Mouse (Mus musculus) kidney, postnatal 25 days (tissue): Measurements from ENCODE around the gene Celf5.

ENCODE experiments used
- DNase-seq, 2 experiments: peaks; one replicate each; pipeline ENCODE4 v3.0.0; 2021; ENCODE audit warnings: mixed read lengths in 2 of 2

Celf5 gene

GRCm38 (mm10) chr10:81470454-81470853 is 12.1 kb downstream of the Celf5 start:
- peak in 1 of 2 experiments; percentile 38 for DNase-seq

- DNase-seq: peak in 1 of 2 experiments; percentile 27
Measured at GRCm38 (mm10) chr10:81469253-81469652, 13.3 kb downstream of the Celf5 start.

DNA sequence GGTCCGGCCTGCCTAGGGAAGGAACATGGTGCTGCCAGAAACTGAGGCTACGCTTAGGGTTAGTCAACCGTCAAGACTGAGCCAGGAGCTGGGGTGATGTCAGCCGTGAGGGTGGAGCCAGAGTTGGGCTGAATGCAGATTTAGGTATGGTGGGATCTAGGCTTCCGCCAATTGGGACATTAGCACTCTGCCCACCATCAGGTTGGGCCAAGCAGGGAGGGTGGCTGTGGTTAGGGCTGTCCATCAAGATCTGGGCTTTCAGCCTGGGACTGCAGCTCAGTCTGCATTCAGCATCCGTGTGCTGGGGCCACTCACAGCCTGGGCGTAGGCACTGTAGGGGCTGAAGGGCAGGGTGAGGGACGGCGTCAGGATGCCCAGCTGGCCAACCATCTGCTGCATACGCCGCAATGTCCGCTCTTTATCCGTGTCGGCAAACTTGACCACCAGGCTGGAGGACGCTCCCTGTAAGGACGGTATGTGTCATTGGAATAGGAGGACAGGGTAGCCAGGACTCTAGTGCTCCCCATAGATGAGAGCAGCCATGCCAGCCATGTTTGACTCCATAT is 14.8 kb downstream of the Celf5 start:
- DNase-seq: peak in 1 of 2 experiments; percentile 29

- DNase-seq: peak in 1 of 2 experiments; percentile 26
Measured at GRCm38 (mm10) chr10:81466881-81467280, 15.6 kb downstream of the Celf5 start.

DNA sequence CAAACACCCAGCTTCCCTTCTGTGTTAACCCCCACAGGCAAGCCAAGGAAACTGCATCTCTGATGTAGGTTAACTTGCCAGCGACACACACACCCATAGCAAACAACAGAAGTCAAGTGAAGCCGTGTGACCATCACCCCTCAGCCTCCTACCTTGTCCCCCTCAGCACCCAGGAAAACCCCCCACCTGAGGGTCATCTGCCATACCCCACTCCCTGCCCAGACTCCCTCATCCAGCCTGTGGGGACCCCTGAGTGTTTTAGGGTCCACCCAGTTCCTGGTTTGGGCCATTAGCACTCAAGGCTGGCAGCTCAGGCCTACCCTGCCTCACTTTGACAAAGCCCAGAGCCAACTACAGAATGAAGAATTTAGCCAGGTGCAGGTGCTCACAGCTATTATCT is 16.4 kb downstream of the Celf5 start:
- peak in 1 of 2 experiments; percentile 31 for DNase-seq

DNA sequence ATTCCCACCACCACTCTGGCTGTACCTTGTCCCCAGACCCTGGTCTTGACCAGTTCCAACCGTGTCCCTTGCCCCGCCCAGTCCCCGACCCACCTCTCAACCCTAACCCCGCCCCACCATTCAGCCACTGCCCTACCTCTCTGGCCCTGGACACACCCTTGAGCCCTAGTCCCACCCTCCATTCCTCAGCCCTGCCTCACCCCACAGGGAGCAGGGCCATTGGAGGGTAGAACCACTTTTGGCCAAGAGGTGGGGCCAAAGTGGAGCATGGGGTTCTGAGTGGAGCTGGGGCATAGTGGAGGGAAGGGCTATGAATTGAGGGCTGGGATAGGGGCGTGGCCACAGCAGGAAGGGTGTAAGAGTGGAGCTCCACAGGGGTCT is 17.3 kb downstream of the Celf5 start:
- peak in 1 of 2 experiments; percentile 33 for DNase-seq

DNA sequence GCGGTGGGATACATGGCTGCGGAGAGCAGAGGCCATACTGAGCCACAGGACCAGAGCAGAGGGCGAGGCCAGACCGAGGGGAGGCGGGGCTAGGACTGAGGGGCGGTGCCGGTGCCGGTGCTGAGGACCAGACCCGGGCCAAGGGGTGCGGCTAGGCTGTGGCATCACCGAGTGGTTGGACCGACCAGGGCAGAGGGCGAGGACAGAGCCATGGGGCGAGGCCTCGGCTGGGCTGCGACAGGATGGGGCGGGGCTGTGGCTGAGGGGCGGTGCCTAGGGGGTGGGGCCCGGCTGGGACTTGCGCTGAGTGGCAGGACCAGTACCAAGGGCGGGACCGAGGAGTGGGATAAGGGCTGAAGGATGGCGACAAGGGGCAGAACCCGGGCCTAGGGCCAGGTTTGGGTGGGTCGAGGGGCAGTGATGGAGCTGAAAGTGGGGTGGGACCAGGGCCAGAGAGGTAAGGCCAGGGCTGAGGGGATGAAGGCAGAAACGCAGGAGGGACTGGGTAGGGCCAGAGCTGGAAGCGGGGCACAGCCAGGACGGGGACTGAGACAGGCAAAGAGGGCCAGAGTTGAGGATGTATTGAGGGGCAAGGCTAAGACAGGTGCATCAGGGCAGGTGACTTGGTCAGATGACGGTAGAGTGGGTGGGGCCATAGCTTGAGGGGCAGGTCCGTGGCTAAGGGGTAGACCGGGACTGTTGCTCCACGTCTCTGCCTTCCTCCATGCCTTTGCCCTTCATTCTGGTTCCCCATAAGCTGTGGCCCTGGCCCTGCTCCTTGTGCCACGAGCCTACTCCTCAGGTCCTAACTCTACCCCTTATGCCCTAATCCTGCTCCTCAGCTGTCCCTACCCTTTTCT is 17.9 kb downstream of the Celf5 start:
- DNase-seq: peak; percentile 41 to 78

GRCm38 (mm10) chr10:81463531-81463930 is 19.0 kb downstream of the Celf5 start:
- DNase-seq: peak in 1 of 2 experiments; percentile 23

DNA sequence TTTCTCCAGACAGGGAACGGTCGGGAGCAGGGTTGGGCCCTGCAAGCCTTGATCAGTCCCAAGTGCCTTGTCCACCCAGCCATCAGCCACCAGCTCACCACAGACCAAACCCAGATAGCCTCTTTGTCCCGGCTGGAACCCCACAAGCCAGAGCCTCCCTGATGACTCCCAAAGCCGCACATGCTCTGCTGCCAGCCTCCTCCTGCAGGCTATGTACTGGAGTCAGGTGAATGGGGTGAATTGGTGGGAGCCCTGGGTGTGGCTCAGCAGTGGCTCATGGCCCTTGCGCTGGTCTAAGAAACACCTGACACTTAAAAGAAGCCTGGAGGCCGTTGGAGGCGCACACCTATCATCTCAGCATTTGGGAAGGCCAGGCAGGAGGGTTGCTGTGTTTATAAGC is 19.6 kb downstream of the Celf5 start:
- no peak for DNase-seq

DNA sequence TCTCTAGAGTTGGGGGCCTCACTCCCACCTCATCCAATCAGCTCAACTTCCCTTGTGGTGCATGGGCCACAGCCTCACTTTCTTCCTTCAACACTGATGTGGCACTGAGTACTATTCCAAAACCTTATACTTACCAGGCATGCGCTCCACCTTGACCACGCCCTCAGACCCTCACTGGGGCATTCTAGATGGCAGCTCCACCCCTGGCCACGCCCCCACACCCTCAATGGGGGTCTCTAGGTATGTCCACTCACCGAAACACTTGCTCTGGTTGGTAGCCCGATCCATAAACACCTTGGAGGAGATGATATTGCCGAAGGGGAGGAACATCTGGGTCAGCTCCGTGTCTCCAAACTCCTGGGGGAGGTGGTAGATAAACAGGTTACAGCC is 20.1 kb downstream of the Celf5 start:
- peak in 1 of 2 experiments; percentile 30 for DNase-seq

- peak in 1 of 2 experiments; percentile 37 for DNase-seq
Measured at GRCm38 (mm10) chr10:81461673-81462414, 20.7 kb downstream of the Celf5 start.

DNA sequence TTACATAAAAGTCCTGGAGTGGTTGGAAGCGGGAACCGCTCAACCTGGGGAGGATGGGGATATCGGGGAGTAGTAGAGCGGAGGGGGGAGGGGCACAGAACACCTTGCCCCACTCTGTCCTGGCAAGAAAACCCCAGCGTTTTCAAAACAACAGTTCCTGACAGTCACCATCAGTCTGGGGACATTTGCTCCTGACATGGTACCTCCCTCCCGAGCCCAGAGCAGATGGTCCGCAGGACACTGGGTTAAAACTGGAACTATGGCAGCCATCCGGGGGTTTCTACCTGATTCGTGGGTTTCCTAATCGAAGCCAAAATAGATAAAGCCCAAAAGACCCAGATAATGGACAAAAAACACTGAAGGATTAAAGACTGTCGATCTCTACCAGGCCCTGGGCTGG is 21.6 kb downstream of the Celf5 start:
- no peak for DNase-seq

DNA sequence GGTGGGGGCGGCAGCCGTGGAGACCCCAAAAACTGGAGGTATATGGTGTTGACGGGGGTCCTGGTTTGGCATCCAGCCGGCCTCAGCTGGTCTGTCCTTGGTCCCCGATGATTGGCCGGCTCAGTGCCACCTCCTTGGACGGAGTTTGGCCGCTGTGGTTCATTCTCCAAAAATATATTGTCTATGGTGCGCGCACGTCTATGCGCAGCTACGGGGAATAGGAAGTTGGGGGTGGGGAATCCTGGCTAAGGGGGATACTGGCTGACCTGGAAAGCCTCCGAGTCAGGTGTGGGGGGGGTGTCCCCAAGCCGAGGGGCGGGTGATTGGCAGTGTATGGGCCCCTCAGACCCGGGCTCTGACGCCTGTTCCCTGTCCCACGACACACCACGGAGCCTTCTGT is 22.0 kb downstream of the Celf5 start:
- peak in 1 of 2 experiments; percentile 37 for DNase-seq

DNA sequence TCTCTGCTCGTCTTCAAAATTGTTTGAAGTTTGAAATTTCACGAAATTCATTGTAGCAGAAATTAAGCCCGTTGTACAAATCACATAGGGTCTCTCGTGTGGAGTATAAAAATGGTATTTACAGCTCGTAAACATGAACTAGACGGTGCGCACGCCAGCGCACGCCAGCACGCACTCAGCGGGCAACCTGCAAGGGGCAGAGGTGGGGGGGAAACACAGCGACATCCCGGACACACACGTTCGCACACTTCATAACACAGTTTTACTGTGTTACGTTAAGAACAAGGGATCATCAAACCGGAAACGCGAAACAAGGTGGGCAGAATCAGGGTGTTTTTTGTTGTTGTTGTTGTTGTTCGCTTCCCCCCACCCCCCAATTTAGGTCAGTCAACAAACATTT is 23.1 kb downstream of the Celf5 start:
- DNase-seq: no peak

GRCm38 (mm10) chr10:81458267-81458666 is 24.2 kb downstream of the Celf5 start:
- DNase-seq: no peak

GRCm38 (mm10) chr10:81457624-81458023 is 24.9 kb downstream of the Celf5 start:
- DNase-seq: peak in 1 of 2 experiments; percentile 23

DNA sequence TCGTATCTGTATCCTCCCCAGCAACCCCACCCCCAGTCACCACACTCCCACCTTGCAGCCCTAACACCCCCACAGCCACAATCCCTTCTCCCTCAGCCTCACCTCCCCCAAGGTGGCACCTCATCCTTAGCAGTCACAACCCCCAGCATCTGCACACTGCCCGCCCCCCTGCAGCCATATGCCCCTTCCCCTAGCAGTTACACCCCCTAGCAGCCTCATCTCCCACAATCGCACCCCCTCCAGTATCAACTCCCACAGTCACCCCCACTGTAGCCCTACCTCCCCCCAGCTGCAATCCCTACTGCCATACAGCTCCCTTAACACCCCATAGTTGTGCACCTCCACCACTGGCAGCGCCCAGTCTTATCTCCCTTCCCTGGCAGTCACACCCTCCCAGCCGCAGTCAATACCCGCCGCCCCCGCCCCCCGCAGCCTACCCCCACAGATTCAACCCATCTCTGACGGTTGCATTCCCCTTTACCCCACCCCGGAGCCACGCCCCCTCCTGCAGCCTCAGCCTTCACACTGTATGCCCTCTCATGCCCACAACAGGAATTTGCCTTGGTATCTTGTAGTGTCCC is 25.4 kb downstream of the Celf5 start:
- peak in 1 of 2 experiments; percentile 32 for DNase-seq

GRCm38 (mm10) chr10:81455181-81455895 is 27.2 kb downstream of the Celf5 start, which contains the start of gene Nfic:
Gene Nfic (minus strand): TSS chr10:81455635.
- peak in 1 of 2 experiments; percentile 32 for DNase-seq

- peak in 1 of 2 experiments; percentile 17 for DNase-seq
Measured at GRCm38 (mm10) chr10:81454106-81454505, 28.4 kb downstream of the Celf5 start.

GRCm38 (mm10) chr10:81452947-81453288 is 29.6 kb downstream of the Celf5 start:
- peak in 1 of 2 experiments; percentile 31 for DNase-seq

DNA sequence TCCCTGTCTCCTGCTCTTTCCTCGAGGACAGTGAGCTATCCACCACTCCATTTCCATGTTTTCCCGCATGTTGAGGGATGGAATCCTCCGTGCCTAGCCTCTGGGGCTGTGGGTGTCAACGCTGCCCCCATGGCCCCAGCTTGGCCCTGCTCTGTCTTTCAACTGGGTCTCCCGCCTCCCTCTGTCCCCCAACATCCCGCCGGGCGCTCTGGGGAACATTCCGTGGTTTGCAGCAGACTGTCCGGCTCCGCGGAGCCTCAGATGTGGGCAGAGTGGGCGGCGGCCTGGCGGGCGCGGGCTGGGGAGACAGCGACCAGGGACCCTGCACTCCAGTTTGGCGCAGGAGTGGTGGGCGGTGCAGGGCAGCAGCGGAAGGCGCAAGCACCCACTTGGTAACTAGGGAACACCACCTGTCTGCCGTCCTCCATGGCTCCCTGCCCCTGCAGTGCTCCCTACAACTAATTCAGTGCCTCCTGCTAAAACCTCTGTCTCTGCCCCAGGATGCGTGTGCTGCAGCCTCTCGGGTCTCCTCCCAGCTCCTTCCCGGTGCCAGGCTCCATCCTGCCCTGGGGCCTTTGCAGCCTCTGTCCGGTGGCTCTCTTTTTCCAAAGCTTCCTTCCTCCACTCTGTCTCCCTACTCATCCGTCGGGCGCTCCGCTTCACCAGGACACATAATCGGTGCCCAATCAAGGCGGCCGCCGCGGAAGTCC is 30.1 kb downstream of the Celf5 start:
- peak in 1 of 2 experiments; percentile 29 for DNase-seq

GRCm38 (mm10) chr10:81451365-81451745 is 31.2 kb downstream of the Celf5 start:
- DNase-seq: peak in 1 of 2 experiments; percentile 25
